Mouse (Mus musculus) stomach, postnatal 0 days (tissue): ENCODE data around the gene Prdm1. TPM values are rescaled to one million over a fixed set of nuclear protein-coding genes. Genes with fewer than 3 reads are reported as not detected.

Experiments
- ATAC-seq: fragments of 200-750 bp; cut with Nextera tagmentation; 2 replicates; pipeline ENCODE4 v1.8.0; 2017; ENCODE audit not compliant: low FRiP score, low TSS enrichment
- DNase-seq: peaks from one replicate; pipeline ENCODE4 v3.0.0-alpha.2; 2016; ENCODE audit warnings: low spot score
- H3K27ac ChIP-seq: fragments of 300-500 bp; sonication (generic); replicated peaks from 2 replicates; pipeline ENCODE4 v1.5.1; 2014; ENCODE audit warnings: mild to moderate bottlenecking, control low read depth
- H3K27me3 ChIP-seq: fragments of 300-500 bp; sonication (generic); 2 replicates; pipeline ENCODE4 v1.6.1; 2014; ENCODE audit warnings: low read length; ENCODE audit not compliant: control insufficient read depth, insufficient read depth
- H3K36me3 ChIP-seq: fragments of 300-500 bp; sonication (generic); 2 replicates; pipeline ENCODE4 v1.6.1; 2014; ENCODE audit warnings: low read length, mixed read lengths; ENCODE audit not compliant: control insufficient read depth, insufficient read depth
- H3K4me1 ChIP-seq: fragments of 300-500 bp; sonication (generic); replicated peaks from 2 replicates; pipeline ENCODE4 v1.6.1; 2014; ENCODE audit warnings: antibody characterized with exemption; ENCODE audit not compliant: control insufficient read depth, insufficient read depth
- H3K4me2 ChIP-seq: fragments of 300-500 bp; sonication (generic); replicated peaks from 2 replicates; pipeline ENCODE4 v1.6.1; 2014; ENCODE audit warnings: low read depth, mild to moderate bottlenecking, control low read depth, moderate library complexity
- H3K4me3 ChIP-seq: fragments of 300-500 bp; sonication (generic); 2 replicates; pipeline ENCODE4 v1.5.1; 2014; ENCODE audit warnings: low read depth, low read length, control low read depth
- H3K9ac ChIP-seq: fragments of 300-500 bp; sonication (generic); 2 replicates; pipeline ENCODE4 v1.6.1; 2014; ENCODE audit warnings: mild to moderate bottlenecking, low read length, control low read depth, mixed read lengths
- H3K9me3 ChIP-seq: fragments of 300-500 bp; sonication (generic); 2 replicates; pipeline ENCODE4 v1.6.1; 2016; ENCODE audit warnings: low read length; ENCODE audit not compliant: control insufficient read depth
- CTCF ChIP-seq: IDR thresholded peaks from 2 replicates; pipeline ENCODE4 v1.5.1; 2016; ENCODE audit warnings: antibody characterized with exemption, low read depth, mild to moderate bottlenecking, moderate library complexity
- EP300 ChIP-seq: optimal IDR thresholded peaks from 2 replicates; pipeline ENCODE3; 2016; ENCODE audit warnings: antibody characterized with exemption
- WGBS: fragments of 180-500 bp; shearing (Covaris S2); extraction: QIAGEN DNeasy Blood & Tissue Kit; methylation state at CpG from one replicate; pipeline ENCODE4 v1.1.7; 2014; 5-methylcytosine and 5-hydroxymethylcytosine counted together
- polyA plus RNA-seq: library from polyadenylated mRNA; unstranded; fragments of >200 nt; fragmentation: Nextera tagmentation; extraction: Ambion mirVana; gene quantifications from 2 replicates; pipeline ENCODE4 v1.2.1, GENCODE M21; 2015

Gene Prdm1
- polyA plus RNA-seq, 1 experiment from 2014 or later, result 5.9 TPM

DNA sequence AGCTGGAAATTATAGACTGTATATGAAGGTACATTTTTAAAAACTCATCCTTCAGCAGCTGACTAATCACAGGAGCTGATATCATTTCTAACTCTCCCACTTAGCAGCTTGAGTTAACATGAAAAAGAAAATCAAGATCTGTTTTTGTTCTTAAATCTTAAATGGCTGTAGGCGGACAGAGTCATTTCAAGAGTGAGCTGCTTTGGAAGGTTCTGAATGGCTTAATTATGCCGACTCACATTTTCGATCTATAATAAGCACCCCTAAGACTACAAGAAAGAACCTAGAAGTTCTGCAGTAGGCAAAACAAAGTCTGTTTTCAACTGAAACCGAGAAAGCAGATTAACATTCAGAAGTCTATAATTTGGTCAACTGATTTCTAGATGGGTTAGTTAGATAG lies 83.9 kb downstream of the Prdm1 start:
- Histone ChIP-seq H3K9me3 (no peaks in the 10 kb centered on the region), H3K27ac (no peak overlapping the region), H3K27me3 (no peaks in the 10 kb centered on the region), H3K4me2 (no peak overlapping the region), H3K9ac (no peak overlapping the region), H3K36me3 (no peaks in the 10 kb centered on the region), H3K4me3 (no peak overlapping the region), H3K4me1 (no peaks in the 10 kb centered on the region; the same call in 1 of the 2 replicates)
- TF ChIP-seq CTCF, result no peak
- no peak for TF ChIP-seq EP300
- DNase-seq (no peak), ATAC-seq (no peak)
- WGBS, result 63% methylated on average over 4 of the region's 4 CpGs

DNA sequence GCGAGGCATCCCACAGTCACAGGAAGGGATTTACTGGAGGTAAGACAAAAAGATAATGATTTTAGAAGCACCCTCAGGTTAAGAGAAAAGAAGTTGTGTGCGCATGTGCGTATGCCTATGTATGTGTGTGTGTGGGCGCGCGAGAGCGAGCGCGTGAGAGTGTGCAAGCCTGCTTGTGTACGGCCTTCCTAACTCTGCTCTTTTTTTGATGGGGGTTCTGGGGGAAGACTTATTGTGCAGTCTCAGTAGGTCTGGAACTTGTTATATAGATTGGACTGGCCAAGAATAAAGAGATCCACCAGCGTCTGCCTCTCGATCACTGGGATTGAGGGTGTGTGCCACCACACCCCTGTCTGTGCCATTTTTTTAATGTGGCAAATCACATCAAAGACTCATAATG lies 84.6 kb downstream of the Prdm1 start:
- H3K4me2 ChIP-seq, result peak overlapping the region; percentile 15; the same call in 1 of the 2 replicates
- DNase-seq, result no peak
- no peak overlapping the region for H3K9ac ChIP-seq
- no peak overlapping the region for H3K4me3 ChIP-seq
- H3K9me3 ChIP-seq, result no peaks in the 10 kb centered on the region
- no peak overlapping the region for H3K27ac ChIP-seq
- H3K36me3 ChIP-seq, result no peaks in the 10 kb centered on the region
- no peaks in the 10 kb centered on the region for H3K27me3 ChIP-seq
- TF ChIP-seq EP300 (no peak), CTCF (no peak)
- no peak for ATAC-seq
- 58% methylated on average over 12 of the region's 12 CpGs for WGBS
- no peaks in the 10 kb centered on the region; the same call in 1 of the 2 replicates for H3K4me1 ChIP-seq

DNA sequence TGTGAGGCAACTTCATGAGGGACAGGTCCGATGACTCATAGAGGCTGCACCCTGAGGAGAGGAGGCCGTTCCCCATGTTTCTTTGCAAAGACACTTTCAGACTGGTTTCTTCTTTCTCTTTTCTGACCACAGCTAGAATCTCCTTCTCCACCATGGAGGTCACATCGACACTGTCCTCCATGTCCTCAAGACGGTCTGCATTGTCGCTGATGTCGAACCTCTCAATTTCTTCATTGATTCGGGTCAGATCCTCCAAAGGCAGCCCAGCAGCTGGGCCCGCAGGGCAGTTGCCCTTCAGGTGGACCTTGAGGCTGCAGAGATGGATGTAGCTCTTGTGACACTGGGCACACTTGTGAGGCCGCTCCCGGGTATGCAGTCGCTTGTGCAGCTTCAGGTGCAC lies 88.6 kb downstream of the Prdm1 start:
- ATAC-seq (no peak), DNase-seq (no peak)
- no peak overlapping the region for H3K9ac ChIP-seq
- no peaks in the 10 kb centered on the region for H3K36me3 ChIP-seq
- TF ChIP-seq EP300 (no peak), CTCF (no peak)
- H3K4me1 ChIP-seq, result no peaks in the 10 kb centered on the region
- no peak overlapping the region for H3K27ac ChIP-seq
- H3K4me3 ChIP-seq, result no peak overlapping the region
- WGBS, result 84% methylated on average over 11 of the region's 11 CpGs
- H3K9me3 ChIP-seq, result no peaks in the 10 kb centered on the region
- H3K4me2 ChIP-seq, result no peak overlapping the region
- no peaks in the 10 kb centered on the region for H3K27me3 ChIP-seq

DNA sequence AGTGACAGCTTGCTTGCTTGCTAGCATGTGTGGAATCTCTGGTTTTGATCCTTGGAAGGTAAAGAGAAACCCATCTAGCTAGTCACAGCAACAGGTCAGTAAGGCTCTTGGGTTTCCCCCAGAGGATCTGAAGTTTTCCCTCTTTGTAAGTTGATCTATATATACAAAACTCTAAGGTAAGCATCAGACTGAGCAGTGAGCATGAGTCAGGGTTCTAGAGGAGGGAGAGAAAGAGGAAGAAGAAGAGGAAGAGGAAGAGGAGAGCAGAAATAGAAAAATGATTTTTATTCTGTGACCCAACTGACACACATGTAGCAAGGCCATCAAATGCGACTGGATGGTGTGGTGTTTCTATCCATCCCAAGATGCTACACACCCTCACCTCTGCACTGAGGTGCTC lies 90.7 kb downstream of the Prdm1 start:
- Histone ChIP-seq H3K27ac (no peak overlapping the region), H3K9me3 (no peaks in the 10 kb centered on the region), H3K4me2 (no peak overlapping the region), H3K27me3 (no peaks in the 10 kb centered on the region), H3K4me3 (no peak overlapping the region), H3K9ac (no peak overlapping the region), H3K36me3 (no peaks in the 10 kb centered on the region), H3K4me1 (no peaks in the 10 kb centered on the region)
- no peak for DNase-seq
- 73% methylated on average over 1 of the region's 1 CpGs for WGBS
- no peak for TF ChIP-seq CTCF
- TF ChIP-seq EP300, result no peak
- ATAC-seq, result no peak

DNA sequence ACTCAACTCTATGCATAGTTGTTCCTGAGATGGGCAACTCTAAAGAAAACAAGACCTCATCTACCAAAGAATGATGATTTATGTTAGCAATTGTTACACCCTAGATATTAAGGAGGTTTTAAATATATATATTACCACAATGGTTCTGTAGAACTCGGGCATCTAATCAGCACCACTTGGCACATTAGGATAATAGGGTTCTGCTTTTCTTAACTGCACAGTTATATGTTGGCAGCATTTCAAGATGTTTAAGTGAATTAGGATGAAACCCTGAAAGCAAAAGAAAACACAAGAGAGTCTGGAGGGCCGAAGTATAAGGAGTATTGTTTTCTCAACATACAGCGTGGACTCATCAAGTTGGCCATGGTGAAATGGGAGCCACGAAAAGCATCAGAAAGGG lies 92.3 kb downstream of the Prdm1 start:
- WGBS, result 78% methylated on average over 4 of the region's 4 CpGs
- DNase-seq (no peak), ATAC-seq (no peak)
- Histone ChIP-seq H3K27me3 (no peaks in the 10 kb centered on the region), H3K27ac (no peak overlapping the region), H3K36me3 (no peaks in the 10 kb centered on the region), H3K4me1 (no peaks in the 10 kb centered on the region; the same call in 1 of the 2 replicates), H3K4me3 (no peak overlapping the region), H3K9ac (no peak overlapping the region), H3K4me2 (no peak overlapping the region), H3K9me3 (no peaks in the 10 kb centered on the region)
- TF ChIP-seq EP300 (no peak), CTCF (no peak)

DNA sequence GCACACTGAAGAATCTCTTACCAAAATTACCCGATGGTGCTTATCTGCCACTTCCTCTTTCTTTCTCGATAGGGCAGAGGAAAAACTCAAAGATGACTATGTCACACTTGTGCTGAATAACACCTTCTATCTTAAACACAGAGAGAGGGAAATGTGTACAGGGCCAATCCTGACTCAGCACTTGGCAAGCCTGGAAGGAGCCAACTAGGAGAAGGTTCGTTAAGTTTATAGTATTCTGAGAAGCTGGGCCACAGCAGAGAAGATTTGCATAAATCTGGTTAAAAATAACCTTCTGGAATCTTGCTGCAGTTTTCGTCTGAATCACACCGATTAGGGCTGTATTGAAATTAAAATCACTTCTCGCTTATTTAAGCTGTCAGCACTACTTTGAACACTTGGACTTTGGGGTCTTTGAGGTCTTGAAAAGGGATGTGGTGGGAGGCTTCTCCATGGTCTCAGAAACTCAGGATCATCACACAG lies 93.6 kb downstream of the Prdm1 start:
- 61% methylated on average over 6 of the region's 6 CpGs for WGBS
- peak; percentile 68; the same call in 1 of the 2 replicates for ATAC-seq
- H3K27ac ChIP-seq, result no peak overlapping the region

More for the DNA sequence above, 93.6 kb downstream of the Prdm1 start:
- no peaks in the 10 kb centered on the region for H3K36me3 ChIP-seq
- TF ChIP-seq CTCF, result no peak
- TF ChIP-seq EP300, result no peak
- DNase-seq, result no peak
- no peak overlapping the region for H3K4me2 ChIP-seq
- no peak overlapping the region for H3K9ac ChIP-seq
- no peaks in the 10 kb centered on the region for H3K9me3 ChIP-seq
- no peaks in the 10 kb centered on the region; the same call in 1 of the 2 replicates for H3K4me1 ChIP-seq
- H3K27me3 ChIP-seq, result no peaks in the 10 kb centered on the region
- H3K4me3 ChIP-seq, result no peak overlapping the region
